Mouse (Mus musculus): ENCODE measurements at regions not wholly inside any gene's neighbourhood (a gene's known extent, or its start where the extent isn't known, plus 50 kb on each side); places are given as distances from the start of the nearest gene placed in this dataset.

GRCm38 (mm10) chr14:79852683-79853082 lies 81.6 kb upstream of the Pcdh8 start:
- DNase-seq, result no peak

GRCm38 (mm10) chr14:79851795-79852194 lies 80.7 kb upstream of the Pcdh8 start:
- no peak for DNase-seq

- no peak for DNase-seq
Observed at GRCm38 (mm10) chr14:79851231-79851630, 80.1 kb upstream of the Pcdh8 start.

GRCm38 (mm10) chr14:79849617-79850435 lies 78.7 kb upstream of the Pcdh8 start:
- no peak for DNase-seq

GRCm38 (mm10) chr14:79848116-79848515 lies 77.0 kb upstream of the Pcdh8 start:
- no peak for DNase-seq

GRCm38 (mm10) chr14:79844306-79844705 lies 73.2 kb upstream of the Pcdh8 start:
- no peak for DNase-seq

GRCm38 (mm10) chr14:79843135-79843550 lies 72.0 kb upstream of the Pcdh8 start:
- DNase-seq, result no peak

- no peak for DNase-seq
Observed at GRCm38 (mm10) chr14:79842734-79843133, 71.6 kb upstream of the Pcdh8 start.

GRCm38 (mm10) chr14:79837101-79837500 lies 66.0 kb upstream of the Pcdh8 start:
- DNase-seq, result no peak

- DNase-seq, result no peak
Observed at GRCm38 (mm10) chr14:79836186-79836585, 65.1 kb upstream of the Pcdh8 start.

GRCm38 (mm10) chr14:79824670-79825446 lies 53.7 kb upstream of the Pcdh8 start:
- DNase-seq, result no peak

- DNase-seq, result no peak
Observed at GRCm38 (mm10) chr14:79822453-79823117, 51.5 kb upstream of the Pcdh8 start.

GRCm38 (mm10) chr14:79822011-79822435 lies 50.9 kb upstream of the Pcdh8 start:
- no peak for DNase-seq

- DNase-seq, result no peak
Observed at GRCm38 (mm10) chr14:79821352-79822010, 50.4 kb upstream of the Pcdh8 start.

All from thymus, postnatal 4 days (tissue).